Comparison of ENCODE assay signal across 25 mouse cellular contexts in the genomic region with DNA sequence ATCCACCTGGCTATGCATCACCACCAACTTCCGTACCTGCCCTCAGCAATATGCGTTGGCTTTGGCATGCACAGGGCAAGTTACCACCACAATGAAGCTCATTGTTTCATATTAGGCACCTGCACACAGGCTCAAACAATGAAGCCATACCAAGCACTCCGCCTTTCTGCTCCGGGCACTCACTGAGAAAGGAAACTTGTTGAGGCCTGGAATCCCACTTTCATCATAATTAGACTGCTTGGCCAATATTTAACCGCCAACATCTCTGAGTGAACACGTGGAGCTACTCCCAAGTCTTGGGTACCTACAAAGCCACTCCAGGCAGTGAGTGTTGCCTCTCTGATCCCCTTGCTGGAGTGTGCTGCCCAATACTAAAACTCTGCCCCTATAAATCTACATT.
DNase-seq lines count a peak whose midpoint lies in the region; ATAC-seq and TF ChIP-seq lines count a peak whose summit lies in the region.
"Had no signal": no experiment of that assay in that cellular context is flagged by ENCODE, and none has a peak within 500 bp of the region (broad histone marks: within the 10 kb centered on the region; RNA-seq: fewer than 3 reads in every experiment).

No protein-coding gene starts in this region.

- no peak for ATAC-seq in embryonic facial prominence, embryonic 13.5 days (ENCODE audit: insufficient number of reproducible peaks, insufficient read depth, low FRiP score, low TSS enrichment, low read depth)
- peak; percentile 67 for ATAC-seq in kidney, embryonic 15.5 days (replicated peaks; ENCODE audit: low FRiP score)
- ATAC-seq in lung, postnatal 0 days = peak; percentile 70
- ATAC-seq in hindbrain, embryonic 14.5 days (ENCODE audit: low FRiP score) = no peak
- ATAC-seq: intestine, postnatal 0 days had no signal

- no peak for TF ChIP-seq EP300 in lung, postnatal 0 days (IDR thresholded peaks at IDR 0.05)

- H3K4me2 ChIP-seq in embryonic facial prominence, embryonic 13.5 days = no peak overlapping the region
- H3K4me2 ChIP-seq in kidney, embryonic 15.5 days = no peak overlapping the region
- H3K4me2 ChIP-seq in lung, postnatal 0 days (replicated peaks; ENCODE audit: low read depth, low read length) = no peak overlapping the region
- H3K4me2 ChIP-seq in hindbrain, embryonic 14.5 days (replicated peaks) = no peak overlapping the region
- H3K4me2 ChIP-seq: embryonic facial prominence, embryonic 12.5 days; heart, embryonic 15.5 days; hindbrain, embryonic 15.5 days; limb, embryonic 12.5 days had no signal

- no peaks in the 10 kb centered on the region for H3K9me3 ChIP-seq in embryonic facial prominence, embryonic 13.5 days
- H3K9me3 ChIP-seq in embryonic facial prominence, embryonic 10.5 days = no peaks in the 10 kb centered on the region
- no peaks in the 10 kb centered on the region for H3K9me3 ChIP-seq in kidney, embryonic 15.5 days (replicated peaks)
- no peaks in the 10 kb centered on the region for H3K9me3 ChIP-seq in lung, postnatal 0 days (ENCODE audit: low read length)
- no peaks in the 10 kb centered on the region for H3K9me3 ChIP-seq in hindbrain, embryonic 14.5 days (ENCODE audit: control insufficient read depth, low read length)
- H3K9me3 ChIP-seq: embryonic facial prominence, embryonic 12.5 days; heart, embryonic 15.5 days; hindbrain, embryonic 15.5 days; limb, embryonic 12.5 days had no signal

- TF ChIP-seq CTCF in lung, postnatal 0 days (IDR thresholded peaks at IDR 0.05) = no peak

- no peaks in the 10 kb centered on the region for H3K36me3 ChIP-seq in embryonic facial prominence, embryonic 13.5 days
- H3K36me3 ChIP-seq in embryonic facial prominence, embryonic 10.5 days (replicated peaks) = no peaks in the 10 kb centered on the region
- H3K36me3 ChIP-seq in kidney, embryonic 15.5 days = no peaks in the 10 kb centered on the region
- H3K36me3 ChIP-seq in lung, postnatal 0 days (ENCODE audit: insufficient read depth, low read length) = no peaks in the 10 kb centered on the region
- no peaks in the 10 kb centered on the region for H3K36me3 ChIP-seq in hindbrain, embryonic 14.5 days (replicated peaks; ENCODE audit: control insufficient read depth, insufficient read depth)
- H3K36me3 ChIP-seq: hindbrain, embryonic 15.5 days; limb, embryonic 12.5 days had no signal

- WGBS in embryonic facial prominence, embryonic 13.5 days = 74% methylated on average over 6 of the region's 6 CpGs
- WGBS in embryonic facial prominence, embryonic 10.5 days = 91% methylated on average over 6 of the region's 6 CpGs
- 75% methylated on average over 6 of the region's 6 CpGs for WGBS in kidney, embryonic 15.5 days
- WGBS in lung, postnatal 0 days = 56% methylated on average over 6 of the region's 6 CpGs
- WGBS in hindbrain, embryonic 14.5 days = 88% methylated on average over 6 of the region's 6 CpGs

- peak overlapping the region; percentile 11 for H3K27ac ChIP-seq in embryonic facial prominence, embryonic 13.5 days
- H3K27ac ChIP-seq in embryonic facial prominence, embryonic 10.5 days (replicated peaks) = no peak overlapping the region
- no peak overlapping the region for H3K27ac ChIP-seq in kidney, embryonic 15.5 days
- H3K27ac ChIP-seq in lung, postnatal 0 days (ENCODE audit: low read length) = no peak overlapping the region
- no peak overlapping the region for H3K27ac ChIP-seq in hindbrain, embryonic 14.5 days
- H3K27ac ChIP-seq: embryonic facial prominence, embryonic 12.5 days; heart, embryonic 15.5 days; hindbrain, embryonic 15.5 days; limb, embryonic 12.5 days; liver, embryonic 14.5 days had no signal

- H3K4me1 ChIP-seq in embryonic facial prominence, embryonic 13.5 days = no peaks in the 10 kb centered on the region
- H3K4me1 ChIP-seq in embryonic facial prominence, embryonic 10.5 days = no peaks in the 10 kb centered on the region
- no peaks in the 10 kb centered on the region for H3K4me1 ChIP-seq in kidney, embryonic 15.5 days
- no peaks in the 10 kb centered on the region for H3K4me1 ChIP-seq in lung, postnatal 0 days (ENCODE audit: insufficient read depth, low read depth, low read length)
- no peaks in the 10 kb centered on the region for H3K4me1 ChIP-seq in hindbrain, embryonic 14.5 days (replicated peaks; ENCODE audit: control insufficient read depth, insufficient read depth, low read length)
- H3K4me1 ChIP-seq: heart, embryonic 15.5 days; hindbrain, embryonic 15.5 days had no signal

- DNase-seq in embryonic facial prominence, embryonic 10.5 days (ENCODE audit: low spot score) = no peak
- DNase-seq in kidney, adult 9 months = no peak
- DNase-seq in lung, postnatal 0 days (ENCODE audit: low spot score) = peak; percentile 71
- no peak for DNase-seq in lung, postnatal 36 days
- no peak for DNase-seq in embryo, embryonic 10 days (ENCODE audit: low spot score)
- no peak for DNase-seq in hindbrain, embryonic 14.5 days (ENCODE audit: low spot score)
- DNase-seq: adrenal gland, postnatal 36 days; cerebellum, adult 11 months; cerebellum, postnatal 10 days; gastrocnemius, postnatal 25 days; heart, postnatal 4 days; kidney, postnatal 10 days; layer of hippocampus, postnatal 36 days; midbrain, embryonic 14.5 days; right cerebral cortex, postnatal 25 days; spleen, adult 18-20 months; thymus, postnatal 14 days had no signal

- H3K9ac ChIP-seq in embryonic facial prominence, embryonic 13.5 days = no peak overlapping the region
- H3K9ac ChIP-seq in kidney, embryonic 15.5 days = no peak overlapping the region
- H3K9ac ChIP-seq in lung, postnatal 0 days (replicated peaks; ENCODE audit: low read depth) = no peak overlapping the region
- H3K9ac ChIP-seq in hindbrain, embryonic 14.5 days = no peak overlapping the region
- H3K9ac ChIP-seq: embryonic facial prominence, embryonic 12.5 days; heart, embryonic 15.5 days; hindbrain, embryonic 15.5 days; limb, embryonic 12.5 days; liver, embryonic 14.5 days had no signal

- H3K27me3 ChIP-seq in embryonic facial prominence, embryonic 13.5 days = no peaks in the 10 kb centered on the region
- H3K27me3 ChIP-seq in embryonic facial prominence, embryonic 10.5 days (replicated peaks; ENCODE audit: low read depth, poor library complexity, severe bottlenecking) = no peaks in the 10 kb centered on the region
- no peaks in the 10 kb centered on the region for H3K27me3 ChIP-seq in kidney, embryonic 15.5 days
- H3K27me3 ChIP-seq in lung, postnatal 0 days (replicated peaks; ENCODE audit: insufficient read depth, low read length) = no peaks in the 10 kb centered on the region
- H3K27me3 ChIP-seq in hindbrain, embryonic 14.5 days (ENCODE audit: control insufficient read depth, insufficient read depth, low read length) = no peaks in the 10 kb centered on the region
- H3K27me3 ChIP-seq: embryonic facial prominence, embryonic 12.5 days; heart, embryonic 15.5 days; hindbrain, embryonic 15.5 days; limb, embryonic 12.5 days had no signal

- H3K4me3 ChIP-seq in embryonic facial prominence, embryonic 13.5 days = no peak overlapping the region
- no peak overlapping the region for H3K4me3 ChIP-seq in embryonic facial prominence, embryonic 10.5 days
- no peak overlapping the region for H3K4me3 ChIP-seq in kidney, embryonic 15.5 days (replicated peaks)
- H3K4me3 ChIP-seq in lung, postnatal 0 days (ENCODE audit: low read depth, low read length) = no peak overlapping the region
- no peak overlapping the region for H3K4me3 ChIP-seq in hindbrain, embryonic 14.5 days (replicated peaks; ENCODE audit: low read length)
- H3K4me3 ChIP-seq: embryonic facial prominence, embryonic 12.5 days; heart, embryonic 15.5 days; hindbrain, embryonic 15.5 days; limb, embryonic 12.5 days had no signal

Comparison
In these comparisons a context has a peak if more than half of its experiments do, and no peak if none do; other contexts are left out.
1. ATAC-seq: peak in kidney, embryonic 15.5 days (single experiment) and lung, postnatal 0 days (single experiment); none in embryonic facial prominence, embryonic 13.5 days (single experiment) and hindbrain, embryonic 14.5 days (single experiment).